Mouse (Mus musculus): ENCODE data around the gene Rarg.
A peak's percentile ranks its signal among the peaks of the same experiment; 100 is the strongest.

Gene Rarg

GRCm38 (mm10) chr15:102256431-102257201 is 701 bp downstream of the Rarg start:
- DNase-seq = no peak

DNA sequence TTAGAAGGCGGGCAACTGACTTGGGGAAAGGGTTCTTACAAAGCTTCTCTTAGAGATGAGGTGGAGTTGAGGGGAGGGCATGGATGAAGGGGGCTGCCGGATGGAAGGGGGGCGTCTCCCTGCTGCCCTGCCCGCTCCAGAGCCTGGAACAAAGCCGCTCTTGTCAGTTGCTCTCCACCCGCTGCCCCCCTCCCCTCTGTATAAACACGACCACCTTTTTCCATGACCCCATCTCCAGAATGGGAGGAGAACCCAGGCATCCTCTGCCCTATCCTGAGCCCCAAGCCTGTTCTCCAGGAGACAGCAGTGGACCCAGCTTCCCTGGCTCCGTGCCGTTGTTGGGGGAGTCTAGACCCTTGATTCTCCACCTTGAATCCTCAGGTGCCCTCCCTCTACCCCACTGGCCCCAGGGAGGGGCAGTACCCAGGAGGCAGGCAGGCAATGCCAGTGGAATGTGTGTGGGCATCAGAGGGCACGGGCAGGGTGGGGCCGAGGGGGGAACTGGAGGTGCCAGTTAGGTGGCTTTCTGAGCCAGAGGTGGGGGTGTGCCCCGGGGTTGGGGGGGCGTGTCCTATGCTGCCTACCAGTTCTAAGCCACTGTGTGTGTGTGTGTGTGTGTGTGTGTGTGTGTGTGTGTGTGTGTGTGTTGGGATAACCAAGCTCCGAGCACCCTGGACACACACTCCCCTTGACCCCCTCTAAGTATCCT is 1.6 kb downstream of the Rarg start:
- peak; percentile 55 for DNase-seq

GRCm38 (mm10) chr15:102250521-102250920 is 6.8 kb downstream of the Rarg start:
- no peak for DNase-seq

- DNase-seq = no peak
Observed at GRCm38 (mm10) chr15:102249967-102250366, 7.3 kb downstream of the Rarg start.

DNA sequence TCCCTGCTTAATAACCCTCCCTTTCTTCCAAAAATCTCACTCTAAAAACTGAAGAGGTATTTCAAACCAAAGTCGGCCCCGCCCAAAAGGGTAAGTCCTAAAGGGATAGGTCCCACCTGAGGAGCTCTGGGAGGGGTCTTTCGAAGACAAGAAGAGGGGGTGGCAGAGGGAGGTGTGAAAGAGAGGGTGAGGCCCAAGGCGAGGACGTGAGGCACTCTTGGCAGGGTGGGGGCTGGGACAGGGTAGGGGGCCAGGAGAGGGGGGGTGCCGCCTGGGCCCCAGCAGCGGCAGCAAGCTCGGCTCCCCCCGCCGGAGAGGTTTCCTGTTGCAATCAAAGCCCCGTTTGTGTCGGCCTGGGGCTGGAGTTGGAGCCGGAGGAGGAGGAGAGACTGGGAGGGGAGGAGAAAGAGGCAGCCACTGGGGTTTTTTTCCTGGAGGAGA is 8.0 kb downstream of the Rarg start:
- DNase-seq = peak; percentile 32

DNA sequence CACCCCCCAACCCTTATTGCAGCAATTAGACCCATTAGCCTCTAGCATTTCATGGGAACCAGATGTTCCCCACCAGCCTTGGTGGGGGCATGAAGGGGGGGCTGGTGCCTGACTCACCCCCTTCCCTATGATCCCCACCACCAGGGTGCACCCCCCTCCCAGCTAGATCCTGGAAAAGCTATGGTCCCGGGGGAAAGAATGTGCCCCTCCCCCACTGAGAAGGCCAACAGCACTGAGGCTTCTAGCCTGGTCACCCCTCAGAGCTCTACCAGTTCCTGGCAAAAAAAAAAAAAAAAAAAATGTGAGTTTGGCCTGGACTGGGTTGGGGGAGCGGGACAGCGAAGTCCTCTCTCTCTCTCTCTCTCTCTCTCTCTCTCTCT is 8.5 kb downstream of the Rarg start:
- DNase-seq = no peak

DNA sequence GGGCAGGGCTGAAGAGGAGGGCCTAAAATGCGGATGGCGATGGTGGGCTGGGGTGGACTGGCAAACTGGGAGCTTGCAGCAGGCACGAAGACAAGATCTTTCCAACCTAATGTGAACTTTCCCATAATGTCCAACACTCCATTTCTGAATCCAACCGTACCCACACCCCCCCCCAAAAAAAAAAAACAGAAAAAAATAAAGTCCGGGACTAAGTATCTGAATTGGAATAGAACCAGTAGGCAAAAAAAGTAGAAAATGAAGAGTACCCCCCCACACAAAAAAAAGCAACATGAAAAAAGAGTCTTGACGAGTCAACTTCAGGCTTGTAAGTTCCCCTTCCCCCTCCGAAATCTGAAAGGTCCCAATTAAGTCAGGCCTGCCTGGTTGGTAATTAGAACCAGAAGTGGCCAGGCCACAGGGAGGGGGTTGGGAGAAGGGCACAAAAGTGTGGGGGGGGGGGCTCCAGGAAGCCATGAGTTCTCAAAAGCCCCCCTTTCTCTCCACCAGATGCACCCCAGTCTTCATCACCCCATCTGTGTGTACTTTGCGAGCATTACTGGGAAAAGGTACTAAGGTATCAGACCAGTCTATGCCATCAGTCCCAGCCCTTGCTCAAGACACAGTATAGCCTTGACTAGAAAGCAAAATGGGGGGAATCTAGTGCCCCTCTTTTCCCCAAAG is 9.0 kb downstream of the Rarg start:
- no peak for DNase-seq

- peak; percentile 68 for DNase-seq
Observed at GRCm38 (mm10) chr15:102247252-102248130, 9.8 kb downstream of the Rarg start.

DNA sequence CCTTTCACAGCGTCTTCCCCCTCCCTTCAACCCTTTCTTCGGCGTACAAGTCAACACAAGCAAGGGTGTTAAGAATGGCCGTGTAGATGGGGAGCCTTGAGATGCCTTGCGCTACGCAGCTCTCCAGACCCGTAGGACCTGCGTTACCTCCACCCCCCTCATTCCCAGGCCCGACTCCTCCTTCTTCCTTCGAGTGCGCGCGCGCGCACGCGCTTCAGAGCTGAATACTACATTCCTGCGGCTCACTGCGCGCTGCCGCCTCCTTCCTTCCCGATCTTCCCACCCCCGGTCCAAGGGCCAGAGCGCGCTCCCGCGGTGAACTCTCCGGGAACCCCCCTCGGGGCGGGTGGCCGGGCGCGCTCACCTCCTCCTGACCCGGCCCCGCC is 10.5 kb downstream of the Rarg start:
- peak; percentile 90 for DNase-seq

DNA sequence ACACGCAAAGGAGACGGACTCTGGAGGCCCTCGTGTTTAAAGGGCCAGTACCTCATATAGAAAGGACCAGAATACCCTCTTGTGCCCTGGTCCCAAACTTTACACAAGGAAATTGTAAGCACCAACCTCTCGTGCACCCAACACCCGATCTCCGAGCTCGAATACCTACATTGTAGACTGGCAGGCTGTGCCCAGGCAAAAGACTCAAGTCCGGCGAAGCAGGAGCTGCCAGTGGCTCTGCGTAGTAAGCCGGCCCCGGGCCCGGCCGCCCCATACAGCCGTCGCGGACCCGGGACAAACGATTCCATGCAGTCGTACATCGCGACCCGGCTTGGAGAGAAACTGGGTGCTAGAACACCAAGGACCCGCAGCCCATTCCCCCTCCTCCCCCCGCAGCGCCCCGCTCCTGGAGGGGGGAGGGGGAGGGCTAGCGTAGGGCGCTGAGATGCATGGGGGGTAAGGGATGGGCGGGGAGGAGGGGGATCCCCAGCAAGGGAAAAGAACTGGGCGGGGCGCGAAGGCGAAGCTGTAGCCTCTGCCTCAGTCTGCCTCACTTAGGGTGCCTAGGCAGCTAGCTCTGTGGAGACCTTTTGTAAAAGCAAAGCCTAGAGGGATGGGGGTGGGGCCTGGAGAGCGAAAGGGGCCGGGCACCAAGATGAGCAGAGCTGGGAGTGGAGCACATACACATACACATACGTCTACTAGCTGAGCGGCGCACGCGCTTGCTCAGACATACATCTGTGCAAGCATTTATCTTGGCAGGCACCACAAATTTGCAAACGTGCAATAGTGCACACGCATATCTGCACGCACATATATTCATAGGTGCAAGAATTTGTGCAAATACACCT is 11.2 kb downstream of the Rarg start:
- peak; percentile 76 for DNase-seq

GRCm38 (mm10) chr15:102245461-102245881 is 11.8 kb downstream of the Rarg start:
- DNase-seq = no peak

DNA sequence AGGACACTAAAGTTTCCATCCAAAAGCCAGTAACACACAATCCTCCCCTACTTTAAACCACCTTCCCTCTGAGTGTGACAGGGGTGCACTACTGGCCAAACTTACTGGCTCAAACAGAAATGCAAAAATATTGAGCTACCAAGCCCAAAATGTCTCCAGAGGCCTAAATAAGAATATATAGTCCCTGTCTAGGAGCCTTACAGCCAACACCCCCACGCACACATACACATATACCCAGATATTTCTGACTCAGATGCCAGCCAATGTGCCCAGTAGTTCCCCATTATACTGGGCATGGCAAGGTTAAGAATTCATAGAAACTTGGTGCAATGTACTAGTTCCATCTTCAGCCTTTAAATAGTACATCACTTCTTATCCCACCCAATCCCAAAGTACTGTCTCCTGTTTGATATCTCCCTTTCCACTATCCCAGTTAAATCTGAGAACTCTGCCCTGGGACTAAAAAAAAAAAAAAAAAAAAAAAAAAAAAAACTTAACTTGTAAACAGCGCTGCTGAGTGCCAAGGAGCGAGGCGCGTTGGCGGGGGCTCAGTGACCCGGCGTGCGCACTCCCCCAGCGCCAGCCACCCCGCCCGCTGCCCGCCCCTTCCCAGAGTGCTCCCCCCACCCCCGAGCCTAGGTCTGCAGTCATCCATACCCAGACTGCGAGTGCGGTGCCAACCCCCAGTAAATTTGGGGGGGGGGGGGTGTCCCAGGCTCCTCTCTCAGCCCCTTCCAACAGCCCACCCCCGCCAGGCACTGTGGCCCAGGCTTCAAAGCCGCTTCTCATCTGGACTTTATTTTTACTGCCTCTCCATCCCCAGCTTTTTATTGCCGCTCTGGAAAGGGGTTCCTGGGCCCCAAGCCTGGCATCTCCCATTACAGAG is 12.8 kb downstream of the Rarg start:
- DNase-seq = no peak

- no peak for DNase-seq
Observed at GRCm38 (mm10) chr15:102243229-102244190, 13.8 kb downstream of the Rarg start.

DNA sequence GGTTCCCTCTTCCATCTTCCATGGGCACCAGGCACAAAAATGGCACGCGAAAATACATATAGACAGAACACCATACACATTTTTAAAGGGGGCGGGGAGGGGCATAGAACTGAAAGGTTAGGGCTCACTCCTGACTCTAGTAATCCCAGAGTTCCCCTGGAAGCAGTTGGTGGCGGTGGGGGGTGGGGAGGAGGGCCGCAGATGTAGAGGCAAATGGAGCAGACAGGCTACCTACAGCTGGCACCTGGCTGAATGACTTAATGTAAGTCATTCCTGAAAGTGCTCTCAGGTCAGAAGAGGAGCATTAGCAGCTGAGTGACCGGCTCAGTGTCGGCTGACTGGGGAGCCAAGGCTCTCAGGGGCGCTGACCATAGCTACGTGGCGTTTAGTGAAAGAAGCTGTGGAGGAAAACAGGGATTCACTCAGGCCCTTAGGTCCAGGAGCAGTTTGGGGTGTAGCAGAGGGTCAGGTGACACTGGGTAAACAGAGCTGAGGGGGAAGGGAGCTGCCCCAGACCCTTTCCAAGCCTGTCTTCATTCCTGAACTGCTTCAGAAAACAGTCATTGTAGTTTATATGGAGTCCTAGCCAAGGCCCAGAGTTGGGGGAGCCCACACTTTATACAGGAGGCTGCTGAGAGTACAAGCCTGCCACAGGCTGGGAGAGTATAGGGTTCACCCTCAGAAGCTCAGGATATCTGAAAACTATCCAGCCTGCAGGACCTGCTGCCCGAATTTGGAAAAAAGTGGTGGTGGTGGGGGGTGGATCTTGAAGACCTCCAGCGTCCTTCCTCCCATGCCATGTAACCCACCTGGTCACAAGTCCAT is 14.7 kb downstream of the Rarg start:
- no peak for DNase-seq

DNA sequence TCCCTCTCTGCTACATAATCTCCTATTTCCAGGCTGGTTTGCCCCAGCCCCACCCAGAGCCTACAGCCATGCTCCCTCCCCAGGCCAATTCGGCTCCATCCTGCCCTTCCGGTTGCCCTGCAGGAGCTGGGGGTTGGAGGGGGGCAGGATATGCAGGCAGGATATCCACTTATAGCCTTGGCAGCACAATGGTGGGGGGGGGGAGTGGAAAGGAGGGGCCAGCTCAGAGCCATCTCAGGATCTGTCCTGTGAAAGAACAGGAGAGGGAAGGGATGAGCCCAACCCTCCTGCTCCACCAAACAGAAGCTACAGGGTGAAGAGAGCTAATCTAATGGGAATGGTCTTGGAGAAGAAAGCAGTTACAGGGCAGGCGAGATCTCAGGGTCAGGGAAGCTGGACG is 16.7 kb downstream of the Rarg start:
- no peak for DNase-seq

- DNase-seq = no peak
Observed at GRCm38 (mm10) chr15:102239851-102240250, 17.5 kb downstream of the Rarg start.

GRCm38 (mm10) chr15:102239260-102239590 is 18.1 kb downstream of the Rarg start:
- DNase-seq = peak; percentile 89

- no peak for DNase-seq
Observed at GRCm38 (mm10) chr15:102238543-102239259, 18.6 kb downstream of the Rarg start.
